Mouse (Mus musculus): ENCODE measurements at regions not wholly inside any gene's neighbourhood (a gene's known extent, or its start where the extent isn't known, plus 50 kb on each side); places are given as distances from the start of the nearest gene placed in this dataset.
A peak's percentile ranks its signal among the peaks of the same experiment; 100 is the strongest.
"Not testable (repeated sequence)": the region's sequence is repeated elsewhere in the genome, so short reads cannot be mapped to it uniquely, and the experiment has no call there.

GRCm38 (mm10) chr13:12726831-12727230 lies 73.0 kb downstream of the Prl2c3 start:
- not testable (repeated sequence) for DNase-seq, H3K4me3 ChIP-seq, H3K27ac ChIP-seq
- intact Hi-C loops (cut with DNase I), result loop anchor here (10.0 kb wide), 1 partner anchor 728 kb away; no protein-coding TSS in a partner anchor
- TF ChIP-seq CTCF (IDR thresholded peaks at IDR 0.05), result peak; percentile 55

DNA sequence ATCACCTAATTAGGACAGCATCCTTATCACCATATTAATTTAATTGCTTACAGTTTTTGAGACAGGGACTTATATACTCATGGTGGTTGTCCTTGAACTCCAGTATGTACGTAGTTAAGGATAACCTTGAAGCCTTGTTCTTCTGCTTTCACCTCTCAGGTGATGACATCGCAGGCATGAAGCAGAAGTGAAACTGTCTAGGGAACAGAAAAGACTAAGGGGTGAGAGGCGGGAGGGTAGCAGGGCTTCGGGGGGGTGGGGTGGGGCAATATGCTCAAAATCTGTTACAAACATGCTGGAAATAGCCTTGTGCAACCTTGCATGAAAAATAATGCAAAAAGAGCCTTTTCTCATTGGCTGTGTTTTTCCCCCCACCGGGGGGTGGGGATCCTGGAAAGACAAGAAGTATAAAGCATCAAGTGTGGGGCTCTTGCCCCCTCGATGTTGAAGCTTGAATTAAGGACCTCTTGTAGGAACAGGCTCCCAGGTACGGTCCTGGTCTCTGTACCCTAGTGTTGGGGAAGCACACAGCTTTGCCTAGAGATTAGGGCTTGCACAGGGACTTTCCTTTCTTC lies 81.8 kb downstream of the Prl2c3 start:
- DNase-seq; intact Hi-C loops (cut with DNase I); H3K27ac ChIP-seq; H3K4me3 ChIP-seq: not testable (repeated sequence)

DNA sequence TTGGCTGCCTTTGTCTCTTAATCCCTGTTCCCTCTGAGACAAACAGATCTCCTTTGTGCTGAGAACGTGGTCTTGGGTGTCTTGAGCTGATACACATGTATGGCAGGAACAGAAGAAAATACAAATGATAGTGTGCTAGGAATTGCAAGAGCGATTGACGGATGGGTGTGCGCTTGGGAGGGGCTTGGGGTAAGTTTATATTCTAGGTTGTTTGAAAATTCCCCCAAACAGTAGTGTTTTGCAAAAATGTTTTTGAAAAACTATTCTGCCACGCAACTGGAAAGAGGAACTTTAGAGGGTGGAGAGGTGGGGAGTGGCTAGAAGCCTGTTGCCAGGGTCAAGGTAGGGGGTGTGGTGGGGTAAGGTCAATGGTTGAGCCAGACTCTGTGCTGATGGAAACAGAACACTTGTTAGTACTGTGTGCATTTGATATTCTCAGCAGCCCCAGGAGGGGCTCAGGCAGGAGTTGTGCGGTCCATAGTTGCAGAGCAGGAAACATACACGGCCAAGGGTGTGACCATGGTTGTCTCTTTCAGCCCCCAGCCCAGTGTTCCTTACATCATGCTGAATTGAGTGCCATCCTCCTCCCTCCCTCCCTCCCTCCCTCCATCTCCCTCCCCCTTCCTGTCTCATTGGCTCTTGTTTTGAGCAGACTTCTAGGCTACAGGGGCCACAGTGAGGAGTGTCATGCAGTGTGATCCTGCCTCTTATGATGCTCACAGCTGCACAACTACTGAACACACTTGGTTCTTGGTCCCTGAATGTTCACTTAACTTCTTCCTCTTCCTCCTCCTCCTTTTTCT lies 88.2 kb downstream of the Prl2c3 start:
- intact Hi-C loops (cut with DNase I), result no loop called here
- TF ChIP-seq CTCF (IDR thresholded peaks at IDR 0.05), result no peak

GRCm38 (mm10) chr13:12702804-12703612 lies 96.9 kb downstream of the Prl2c3 start:
- intact Hi-C loops (cut with DNase I), result not testable (repeated sequence)
- peak overlapping the region; percentile 65; the same call in 1 of the 2 replicates for H3K27ac ChIP-seq
- peak overlapping the region; percentile 65 for H3K4me3 ChIP-seq
- DNase-seq, result peak; percentile 37

More for the DNA sequence above, 88.2 kb downstream of the Prl2c3 start:
- no peak overlapping the region for H3K27ac ChIP-seq
- no peak for DNase-seq
- H3K4me3 ChIP-seq, result no peak overlapping the region

DNA sequence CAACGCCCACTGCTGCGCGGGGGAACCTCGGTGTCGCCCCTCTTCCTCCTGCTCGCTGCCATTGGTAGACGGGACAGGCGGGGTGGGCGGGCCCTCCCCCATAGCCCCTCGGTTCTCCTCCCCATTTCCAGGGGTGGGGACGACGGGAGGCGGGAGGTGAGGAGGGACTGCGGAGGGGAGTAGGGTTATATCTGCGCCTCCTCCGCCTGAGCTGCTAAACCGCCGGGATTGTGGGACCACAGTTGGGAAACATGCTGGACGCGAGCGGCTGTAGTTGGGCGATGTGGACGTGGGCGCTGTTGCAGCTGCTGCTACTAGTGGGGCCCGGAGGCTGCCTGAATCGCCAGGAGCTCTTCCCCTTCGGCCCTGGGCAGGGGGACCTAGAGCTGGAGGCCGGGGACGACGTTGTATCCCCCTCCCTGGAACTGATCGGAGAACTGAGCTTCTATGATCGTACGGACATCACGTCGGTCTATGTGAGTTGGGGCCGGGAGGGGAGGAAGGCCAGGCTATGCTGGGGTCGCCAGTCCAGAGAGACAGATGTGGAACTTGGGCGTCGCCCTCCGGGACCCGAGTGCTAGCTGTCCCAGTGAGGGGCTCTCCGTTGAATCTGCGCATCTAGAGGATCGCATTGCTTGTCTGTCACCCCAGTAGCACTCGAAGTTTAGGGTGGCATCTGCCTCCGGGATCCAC lies 97.6 kb downstream of the Prl2c3 start:
- Histone ChIP-seq H3K4me3 (peak overlapping the region; percentile 69), H3K27ac (peak overlapping the region; percentile 77)
- intact Hi-C loops (cut with DNase I), result not testable (repeated sequence)
- DNase-seq, result peak; percentile 56

- DNase-seq; H3K27ac ChIP-seq; H3K4me3 ChIP-seq; intact Hi-C loops (cut with DNase I): not testable (repeated sequence)
These were observed 106.2 kb downstream of the Prl2c3 start for GRCm38 (mm10) chr13:12693593-12694118.

DNA sequence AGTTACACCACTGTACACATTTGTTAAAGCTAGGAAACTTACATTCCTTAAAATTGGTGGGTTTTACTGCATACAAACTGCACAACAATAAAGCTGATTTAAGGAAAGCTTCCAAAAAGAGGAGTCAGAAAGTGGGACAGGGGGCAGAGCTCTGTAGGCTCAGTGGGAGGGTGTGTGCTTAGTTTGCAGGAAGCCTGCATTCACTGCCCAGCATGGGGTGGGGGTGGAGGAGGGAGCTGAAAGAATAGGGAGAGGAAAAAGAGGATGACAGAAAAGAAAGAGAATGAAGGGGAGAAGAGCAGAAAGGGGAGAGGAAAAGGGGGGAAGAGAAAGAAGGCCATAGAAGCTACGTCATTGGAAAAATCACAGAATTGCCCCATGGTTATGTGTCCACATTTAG lies 111.1 kb downstream of the Prl2c3 start:
- intact Hi-C loops (cut with DNase I); DNase-seq; H3K27ac ChIP-seq; H3K4me3 ChIP-seq: not testable (repeated sequence)

- H3K4me3 ChIP-seq; H3K27ac ChIP-seq; DNase-seq; intact Hi-C loops (cut with DNase I): not testable (repeated sequence)
These were observed 111.7 kb downstream of the Prl2c3 start for GRCm38 (mm10) chr13:12688149-12688548.

DNA sequence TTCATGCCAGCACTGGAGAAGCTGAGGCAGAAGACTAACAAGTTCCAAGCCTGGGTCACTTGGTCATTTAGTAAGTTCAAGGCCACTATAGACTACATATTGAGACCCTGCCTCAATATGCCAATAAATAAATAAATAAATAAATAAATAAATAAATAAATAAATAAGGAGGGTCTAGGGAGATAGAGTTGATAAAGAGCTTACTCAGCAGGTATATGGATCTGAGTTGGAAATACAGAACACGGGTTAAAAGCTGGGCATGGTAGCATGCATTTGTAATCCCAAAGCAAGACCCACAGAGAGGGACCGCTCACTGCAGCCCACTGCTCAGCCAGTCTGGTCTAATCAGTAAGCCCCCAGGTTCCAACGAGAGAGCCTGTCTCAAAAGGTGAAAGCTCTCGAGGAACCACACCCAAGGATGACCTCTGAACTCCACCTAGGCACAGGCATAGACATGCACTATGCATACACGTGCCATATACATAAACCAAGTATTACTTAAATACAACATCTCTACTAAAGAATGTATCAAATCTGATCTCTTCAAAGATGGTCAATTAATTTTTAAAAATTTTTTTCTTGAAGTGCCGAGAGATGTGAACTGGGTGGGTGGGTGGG lies 115.4 kb downstream of the Ero1lb start:
- not testable (repeated sequence) for H3K4me3 ChIP-seq, DNase-seq, H3K27ac ChIP-seq
- intact Hi-C loops (cut with DNase I), result loop anchor here (2.0 kb wide), 1 partner anchor 208 kb away; no protein-coding TSS in a partner anchor

GRCm38 (mm10) chr13:12680283-12680953 lies 114.7 kb downstream of the Ero1lb start:
- peak overlapping the region; percentile 48 for H3K4me3 ChIP-seq
- peak; percentile 57 for TF ChIP-seq CTCF (IDR thresholded peaks at IDR 0.05)
- H3K27ac ChIP-seq, result not testable (repeated sequence)
- peak; percentile 21 for DNase-seq
- intact Hi-C loops (cut with DNase I), result loop anchor here (2.0 kb wide), 1 partner anchor 208 kb away; no protein-coding TSS in a partner anchor

- no peak for DNase-seq
- H3K4me3 ChIP-seq, result no peak overlapping the region
- no peak for TF ChIP-seq CTCF (IDR thresholded peaks at IDR 0.05)
- H3K27ac ChIP-seq, result no peak overlapping the region
- intact Hi-C loops (cut with DNase I), result no loop called here
These were observed 111.7 kb downstream of the Ero1lb start for GRCm38 (mm10) chr13:12677372-12677771.

- H3K27ac ChIP-seq; intact Hi-C loops (cut with DNase I); H3K4me3 ChIP-seq; DNase-seq: not testable (repeated sequence)
These were observed 105.3 kb downstream of the Ero1lb start for GRCm38 (mm10) chr13:12671011-12671410.

- DNase-seq; H3K4me3 ChIP-seq; intact Hi-C loops (cut with DNase I); H3K27ac ChIP-seq: not testable (repeated sequence)
These were observed 103.1 kb downstream of the Ero1lb start for GRCm38 (mm10) chr13:12668742-12669141.

DNA sequence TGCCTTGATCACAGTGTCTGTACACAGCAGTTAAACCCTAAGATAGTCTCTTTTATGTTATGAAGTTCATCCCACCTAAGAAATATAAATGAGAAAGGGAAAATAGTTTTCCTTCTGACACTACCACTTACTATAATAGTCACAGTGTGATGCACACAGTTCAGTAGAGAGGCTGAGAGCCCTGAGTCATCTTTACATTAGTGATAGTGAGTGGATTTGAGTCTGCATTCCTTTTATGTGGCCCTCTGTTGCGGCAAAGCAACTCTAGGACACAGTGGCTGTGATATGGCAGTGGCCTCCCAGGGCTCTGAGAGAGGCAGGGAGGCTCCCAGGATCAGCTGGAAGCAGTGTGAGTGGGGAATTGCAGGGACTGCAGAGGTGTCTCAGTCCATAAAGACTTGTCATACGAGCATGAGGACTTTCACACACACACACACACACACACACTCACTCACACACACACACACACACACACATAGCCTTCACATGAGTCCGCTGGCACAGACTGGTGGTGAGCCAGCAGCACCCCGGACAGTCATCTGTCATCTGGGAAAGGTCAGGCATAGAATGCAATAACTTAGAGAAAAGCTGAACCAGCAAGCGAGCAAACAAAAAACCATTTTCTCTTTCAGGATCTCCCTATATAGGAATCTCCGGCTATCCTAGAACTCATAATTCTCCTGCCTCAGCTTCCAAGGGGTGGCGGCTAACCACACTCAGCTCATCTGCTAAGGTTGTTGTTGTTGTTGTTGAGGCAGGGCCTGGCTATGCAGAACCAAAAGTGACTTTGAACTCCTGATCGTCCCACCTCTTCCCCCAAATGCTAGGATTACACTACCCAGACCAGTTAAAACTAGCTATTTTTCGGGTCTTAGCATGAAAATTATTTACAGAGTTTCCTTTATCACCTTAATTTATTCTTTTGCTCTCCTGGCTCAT lies 102.3 kb downstream of the Ero1lb start:
- intact Hi-C loops (cut with DNase I); DNase-seq; H3K4me3 ChIP-seq; H3K27ac ChIP-seq: not testable (repeated sequence)

DNA sequence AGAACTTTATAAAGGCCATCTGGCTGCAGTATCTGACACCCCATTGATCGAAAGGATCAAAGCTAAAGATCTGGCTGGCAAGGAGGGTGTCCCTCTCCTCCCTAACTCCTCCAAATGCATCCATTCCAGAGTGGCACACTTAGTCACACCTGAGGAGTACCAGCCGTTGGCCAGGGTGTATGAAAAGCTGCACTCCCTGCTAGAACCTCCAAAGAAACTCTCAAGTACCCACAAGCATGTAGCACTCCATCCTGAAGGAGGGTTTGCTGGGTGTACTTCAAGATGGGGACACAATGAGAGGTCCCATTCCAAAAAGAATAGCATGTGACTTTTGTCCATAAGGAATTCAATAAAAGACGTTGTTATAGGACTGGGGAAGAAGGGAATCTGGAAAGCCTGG lies 100.4 kb downstream of the Ero1lb start:
- DNase-seq; H3K4me3 ChIP-seq; intact Hi-C loops (cut with DNase I); H3K27ac ChIP-seq: not testable (repeated sequence)

Measured in gastrocnemius, adult 2 months (tissue).